Mouse (Mus musculus) liver, embryonic 12.5 days (tissue): Measurements from ENCODE around the gene Cgnl1. TPM values are rescaled to one million over a fixed set of nuclear protein-coding genes. Genes with fewer than 3 reads are reported as not detected.

ENCODE experiments used
- ATAC-seq: fragments of 200-750 bp; cut with Nextera tagmentation; 2 replicates; pipeline ENCODE4 v1.8.0; 2017; ENCODE audit warnings: moderate number of reproducible peaks, mild to moderate bottlenecking, moderate library complexity
- H3K27ac ChIP-seq: fragments of 300-500 bp; sonication (generic); 2 replicates; pipeline ENCODE4 v1.5.1; 2016; ENCODE audit warnings: mild to moderate bottlenecking
- H3K27me3 ChIP-seq: fragments of 300-500 bp; sonication (generic); replicated peaks from 2 replicates; pipeline ENCODE4 v1.6.1; 2016; ENCODE audit warnings: mild to moderate bottlenecking, moderate library complexity
- H3K36me3 ChIP-seq: fragments of 300-500 bp; sonication (generic); 2 replicates; pipeline ENCODE4 v1.6.1; 2016; ENCODE audit warnings: mild to moderate bottlenecking, moderate library complexity
- H3K4me1 ChIP-seq: fragments of 300-500 bp; sonication (generic); 2 replicates; pipeline ENCODE4 v1.6.1; 2016
- H3K4me2 ChIP-seq: fragments of 300-500 bp; sonication (generic); 2 replicates; pipeline ENCODE4 v1.6.1; 2016; ENCODE audit warnings: mild to moderate bottlenecking, moderate library complexity
- H3K4me3 ChIP-seq: fragments of 300-500 bp; sonication (generic); 2 replicates; pipeline ENCODE4 v1.5.1; 2016; ENCODE audit warnings: mild to moderate bottlenecking, moderate library complexity
- H3K9ac ChIP-seq: fragments of 300-500 bp; sonication (generic); 2 replicates; pipeline ENCODE4 v1.6.1; 2016; ENCODE audit warnings: mild to moderate bottlenecking, moderate library complexity
- H3K9me3 ChIP-seq: fragments of 300-500 bp; sonication (generic); replicated peaks from 2 replicates; pipeline ENCODE4 v1.6.1; 2016; ENCODE audit warnings: mild to moderate bottlenecking, moderate library complexity
- WGBS: fragments of 180-500 bp; shearing (Covaris S2); methylation state at CpG from one replicate; pipeline ENCODE4 v1.1.7; 2016; ENCODE audit not compliant: insufficient replicate concordance; 5-methylcytosine and 5-hydroxymethylcytosine counted together
- polyA plus RNA-seq: library from polyadenylated mRNA; unstranded; fragments of >200 nt; fragmentation: Nextera tagmentation; extraction: Ambion mirVana; gene quantifications from 2 replicates; pipeline ENCODE4 v1.2.1, GENCODE M21; 2016

The Cgnl1 gene
- polyA plus RNA-seq, 1 experiment from 2014 or later = 3.0 TPM

DNA sequence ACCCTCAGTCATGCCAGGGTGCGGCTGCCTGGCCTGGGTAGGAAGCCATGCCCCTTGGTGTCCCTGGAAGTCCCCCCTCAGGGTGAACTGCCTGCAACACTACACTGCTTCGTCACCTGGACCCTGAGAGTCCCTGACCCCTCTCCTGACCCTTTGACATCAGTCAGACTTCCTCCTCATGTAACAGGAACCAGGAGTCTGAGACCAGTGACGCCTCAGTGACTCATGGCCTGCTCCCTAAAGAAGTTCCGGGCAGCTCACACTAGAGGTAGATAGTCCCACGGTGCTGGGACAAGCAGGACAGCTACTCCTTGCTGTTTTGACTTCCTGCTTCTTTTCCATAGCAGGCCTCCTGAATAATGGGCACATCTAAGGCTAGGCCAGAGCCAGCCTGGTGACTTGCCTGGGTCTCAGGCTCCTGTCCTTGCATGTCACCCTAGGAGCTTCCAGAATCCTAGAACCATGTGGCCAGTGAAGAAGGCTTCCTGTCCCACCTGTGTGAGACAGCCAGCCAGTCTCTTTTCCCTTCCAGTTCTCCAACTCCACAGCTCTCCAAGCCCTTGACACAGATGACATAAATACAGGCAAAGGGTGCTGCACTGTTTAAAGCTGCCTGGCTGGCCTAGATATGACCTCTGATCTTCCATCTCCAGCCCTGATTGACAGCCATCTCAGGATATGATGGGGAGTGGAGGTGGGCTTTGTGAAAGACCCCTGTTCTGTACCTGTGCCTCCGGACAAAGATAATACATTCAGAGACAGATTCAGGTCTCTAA is 34.4 kb upstream of the Cgnl1 start:
- Histone ChIP-seq H3K27ac (no peak overlapping the region), H3K4me3 (no peak overlapping the region)

DNA sequence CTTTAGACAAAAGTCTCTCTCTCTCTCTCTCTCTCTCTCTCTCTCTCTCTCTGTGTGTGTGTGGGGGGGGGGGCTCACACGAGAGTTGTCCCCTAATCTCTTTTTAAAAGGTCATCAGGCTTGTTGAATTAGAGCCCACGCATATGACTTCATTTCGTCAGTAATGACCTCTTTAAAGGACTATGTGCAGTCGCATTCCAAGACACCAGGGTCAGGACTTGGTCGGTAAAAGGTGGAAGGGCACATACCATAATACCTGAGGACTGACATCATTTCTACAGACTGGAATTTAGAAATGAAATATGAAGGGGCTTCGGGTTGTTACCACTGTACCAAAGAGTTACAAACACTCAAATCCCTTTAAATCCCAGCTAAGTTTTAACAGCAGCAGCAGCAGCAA is 32.7 kb upstream of the Cgnl1 start:
- Histone ChIP-seq H3K4me3 (no peak overlapping the region), H3K9ac (no peak overlapping the region), H3K27ac (no peak overlapping the region), H3K27me3 (peaks cover 13% of the 10 kb centered on the region; the same call in 1 of the 2 replicates), H3K36me3 (no peaks in the 10 kb centered on the region), H3K4me1 (no peaks in the 10 kb centered on the region), H3K9me3 (no peaks in the 10 kb centered on the region), H3K4me2 (no peak overlapping the region)
- no peak for ATAC-seq
- 46% methylated on average over 6 of the region's 6 CpGs for WGBS

More for the DNA sequence above, 34.4 kb upstream of the Cgnl1 start:
- ATAC-seq = no peak
- no peaks in the 10 kb centered on the region for H3K36me3 ChIP-seq
- H3K4me2 ChIP-seq = no peak overlapping the region
- no peak overlapping the region for H3K9ac ChIP-seq
- H3K4me1 ChIP-seq = no peaks in the 10 kb centered on the region
- no peaks in the 10 kb centered on the region for H3K9me3 ChIP-seq
- peaks cover 17% of the 10 kb centered on the region; the same call in 1 of the 2 replicates for H3K27me3 ChIP-seq
- WGBS = 48% methylated on average over 6 of the region's 6 CpGs

DNA sequence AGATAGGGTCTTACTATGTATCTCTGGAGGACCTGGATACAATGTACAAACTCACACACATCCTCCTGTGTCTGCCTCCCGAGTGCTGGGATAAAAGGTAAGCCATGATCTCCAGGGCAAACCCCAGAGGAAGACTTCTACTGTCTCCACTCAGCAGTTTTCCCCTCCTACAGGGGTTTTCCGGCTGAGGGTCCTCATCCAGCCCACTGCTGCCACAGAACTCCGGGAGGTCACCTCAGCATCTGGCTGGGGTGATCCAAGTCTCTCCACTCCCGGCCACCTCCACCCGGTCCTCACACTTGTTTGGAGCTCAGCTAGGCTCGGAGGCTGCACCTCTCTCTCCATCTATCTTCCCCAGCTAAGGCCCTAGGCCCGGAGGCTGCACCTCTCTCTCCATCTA is 31.9 kb upstream of the Cgnl1 start:
- 55% methylated on average over 7 of the region's 7 CpGs for whole genome bisulfite sequencing
- H3K4me3 ChIP-seq = no peak overlapping the region
- H3K36me3 ChIP-seq = no peaks in the 10 kb centered on the region
- H3K27me3 ChIP-seq = 0 out of 2 replicates have a peak, but pooled peaks cover 9% of the 10 kb centered on the region
- no peaks in the 10 kb centered on the region for H3K9me3 ChIP-seq
- no peak overlapping the region for H3K9ac ChIP-seq
- no peak for ATAC-seq
- H3K4me2 ChIP-seq = no peak overlapping the region
- no peaks in the 10 kb centered on the region for H3K4me1 ChIP-seq
- no peak overlapping the region for H3K27ac ChIP-seq

DNA sequence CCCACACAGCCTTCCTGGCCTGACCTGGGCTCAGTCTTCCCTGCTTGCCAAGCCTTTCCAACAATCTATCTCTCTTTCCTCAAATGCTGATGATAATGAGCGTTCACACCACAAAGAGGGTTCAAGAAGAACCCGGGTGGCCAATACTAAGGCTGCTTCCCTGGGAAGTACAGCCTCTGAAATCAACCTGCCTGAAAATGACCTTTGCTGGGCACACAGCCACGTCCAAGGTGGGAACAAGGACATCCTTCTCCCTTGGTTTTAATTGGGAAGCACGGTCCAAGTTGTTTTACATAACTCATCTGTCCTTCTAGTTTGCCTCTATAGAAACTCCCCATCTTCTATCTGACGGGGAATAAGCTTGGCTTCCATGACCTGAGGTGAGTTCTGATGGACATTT is 28.2 kb upstream of the Cgnl1 start:
- ATAC-seq = no peak
- H3K36me3 ChIP-seq = no peaks in the 10 kb centered on the region
- WGBS = 71% methylated on average over 5 of the region's 5 CpGs
- no peak overlapping the region for H3K27ac ChIP-seq
- 0 out of 2 replicates have a peak, but pooled peaks cover 12% of the 10 kb centered on the region for H3K27me3 ChIP-seq
- no peaks in the 10 kb centered on the region for H3K9me3 ChIP-seq
- no peak overlapping the region for H3K4me2 ChIP-seq
- H3K9ac ChIP-seq = no peak overlapping the region
- no peaks in the 10 kb centered on the region for H3K4me1 ChIP-seq
- H3K4me3 ChIP-seq = no peak overlapping the region

DNA sequence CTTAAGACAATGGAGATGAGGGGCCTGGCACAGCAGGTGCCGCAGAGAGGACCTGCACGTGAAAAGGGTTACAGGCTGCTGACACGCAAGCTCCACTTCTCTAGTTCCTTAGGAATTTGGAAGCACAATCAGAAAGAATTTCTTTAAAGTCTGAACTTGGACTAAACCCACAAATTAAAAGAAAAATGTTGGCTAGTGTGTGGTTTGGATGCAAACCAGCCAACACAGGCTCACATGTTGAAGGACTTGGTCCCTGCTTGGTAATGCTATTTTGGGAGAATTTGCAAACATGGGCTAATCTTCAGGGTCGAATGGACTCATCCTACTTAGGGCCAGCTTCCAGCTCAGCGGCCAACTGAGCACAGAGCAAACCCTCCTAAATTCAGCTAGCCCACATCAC is 26.8 kb upstream of the Cgnl1 start:
- ATAC-seq = no peak
- Histone ChIP-seq H3K27ac (no peak overlapping the region), H3K9me3 (no peaks in the 10 kb centered on the region), H3K4me1 (no peaks in the 10 kb centered on the region), H3K27me3 (0 out of 2 replicates have a peak, but pooled peaks cover 9% of the 10 kb centered on the region), H3K36me3 (no peaks in the 10 kb centered on the region), H3K4me3 (no peak overlapping the region), H3K4me2 (no peak overlapping the region), H3K9ac (no peak overlapping the region)
- 58% methylated on average over 5 of the region's 5 CpGs for WGBS

DNA sequence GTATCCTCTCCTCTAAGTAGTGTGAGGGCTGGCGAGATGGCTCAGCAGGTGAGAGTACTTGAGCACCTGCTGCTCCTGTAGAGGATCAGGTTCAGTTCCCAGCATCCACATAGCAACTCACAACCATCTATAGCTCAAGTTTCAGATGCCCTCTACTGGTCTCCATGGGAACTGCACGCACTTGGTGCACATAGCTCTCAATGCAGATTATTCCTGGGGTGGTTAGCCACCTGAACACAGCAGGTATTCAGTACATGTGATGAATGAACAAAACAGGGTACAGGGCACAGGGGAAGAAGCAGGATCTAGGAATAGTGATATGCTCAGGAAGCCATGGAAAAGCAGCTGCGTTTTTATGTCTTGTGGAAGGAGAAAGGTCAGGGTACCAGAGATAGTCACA is 6.0 kb upstream of the Cgnl1 start:
- Histone ChIP-seq H3K9ac (no peak overlapping the region), H3K4me1 (no peaks in the 10 kb centered on the region), H3K27ac (no peak overlapping the region), H3K36me3 (no peaks in the 10 kb centered on the region), H3K27me3 (peaks cover 13% of the 10 kb centered on the region; the same call in 1 of the 2 replicates), H3K4me3 (no peak overlapping the region), H3K9me3 (peaks cover 2% of the 10 kb centered on the region; the same call in 1 of the 2 replicates), H3K4me2 (no peak overlapping the region)
- no peak for ATAC-seq
- WGBS = 77% methylated on average over 3 of the region's 3 CpGs

DNA sequence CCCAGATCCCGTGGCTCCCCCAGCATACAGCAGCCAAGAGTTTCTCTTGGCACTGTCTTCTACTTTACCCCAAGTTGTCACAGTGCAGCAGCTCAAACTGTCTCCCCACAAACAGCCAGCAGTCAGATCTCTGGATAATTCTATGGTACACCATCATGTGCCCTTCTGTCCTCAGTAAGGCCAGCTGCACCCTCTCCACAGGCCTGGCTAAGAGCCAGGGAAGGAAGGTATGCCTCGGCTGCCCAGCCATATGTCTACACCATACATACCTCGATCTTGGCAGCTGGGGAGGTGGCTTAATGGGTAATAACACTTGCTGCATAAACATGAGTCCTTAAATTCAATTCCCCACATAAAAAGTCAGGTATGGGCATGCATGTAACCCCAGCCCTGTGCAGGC is 4.9 kb upstream of the Cgnl1 start:
- H3K4me2 ChIP-seq = no peak overlapping the region
- no peak for ATAC-seq
- WGBS = 69% methylated on average over 3 of the region's 3 CpGs
- H3K9ac ChIP-seq = no peak overlapping the region
- no peak overlapping the region for H3K4me3 ChIP-seq
- H3K27me3 ChIP-seq = peaks cover 20% of the 10 kb centered on the region
- 0 out of 2 replicates have a peak, but pooled peaks cover 5% of the 10 kb centered on the region for H3K4me1 ChIP-seq
- H3K9me3 ChIP-seq = peaks cover 2% of the 10 kb centered on the region; the same call in 1 of the 2 replicates
- no peak overlapping the region for H3K27ac ChIP-seq
- no peaks in the 10 kb centered on the region for H3K36me3 ChIP-seq

DNA sequence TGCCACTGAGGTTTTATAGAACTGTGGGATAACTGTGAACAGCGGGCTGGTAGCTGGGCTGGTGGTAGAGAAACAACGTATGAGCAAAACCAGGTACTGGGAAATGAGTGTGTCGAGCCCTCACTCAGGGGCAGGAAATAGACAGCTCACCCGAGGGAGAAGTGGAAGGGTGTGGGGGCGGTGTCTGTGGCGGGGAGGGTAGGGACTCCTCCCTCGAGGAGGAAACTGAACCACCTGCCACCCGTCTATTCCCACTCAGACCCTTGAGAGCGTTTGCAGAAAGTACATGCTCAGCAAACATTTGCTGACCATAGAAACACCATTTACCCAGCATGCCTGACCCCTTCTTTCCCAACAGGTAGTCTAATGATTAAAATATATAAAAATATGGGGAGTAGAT is 2.2 kb upstream of the Cgnl1 start:
- Histone ChIP-seq H3K36me3 (no peaks in the 10 kb centered on the region), H3K9ac (no peak overlapping the region), H3K4me1 (0 out of 2 replicates have a peak, but pooled peaks cover 12% of the 10 kb centered on the region), H3K27ac (no peak overlapping the region), H3K9me3 (peaks cover 2% of the 10 kb centered on the region; the same call in 1 of the 2 replicates), H3K27me3 (peaks cover 48% of the 10 kb centered on the region), H3K4me2 (no peak overlapping the region), H3K4me3 (no peak overlapping the region)
- ATAC-seq = no peak
- 28% methylated on average over 9 of the region's 9 CpGs for WGBS

DNA sequence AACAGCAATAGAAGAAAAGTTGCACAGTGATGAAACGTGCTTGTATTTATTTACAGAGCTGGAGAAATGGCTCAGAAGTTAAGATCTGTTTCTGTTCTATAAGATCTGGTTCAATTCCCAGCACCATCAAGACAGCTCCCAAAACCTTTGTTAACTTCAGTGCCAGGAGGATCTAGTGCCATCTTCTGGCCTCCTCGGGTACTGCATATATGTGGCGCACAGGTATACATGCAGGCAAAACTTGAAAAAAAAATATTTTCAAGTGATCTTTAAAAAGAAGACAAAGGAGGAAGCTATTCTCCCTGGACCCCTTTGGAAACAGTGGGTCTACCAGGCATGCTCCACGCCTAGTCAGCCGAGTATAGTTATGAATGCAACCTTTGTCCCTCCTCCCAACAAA is 936 bp upstream of the Cgnl1 start:
- ATAC-seq = no peak
- Histone ChIP-seq H3K27me3 (peaks cover 53% of the 10 kb centered on the region), H3K4me2 (no peak overlapping the region), H3K9me3 (peaks cover 2% of the 10 kb centered on the region; the same call in 1 of the 2 replicates), H3K36me3 (no peaks in the 10 kb centered on the region), H3K9ac (no peak overlapping the region), H3K4me1 (0 out of 2 replicates have a peak, but pooled peaks cover 12% of the 10 kb centered on the region), H3K27ac (no peak overlapping the region), H3K4me3 (no peak overlapping the region)
- WGBS = 52% methylated on average over 5 of the region's 5 CpGs

DNA sequence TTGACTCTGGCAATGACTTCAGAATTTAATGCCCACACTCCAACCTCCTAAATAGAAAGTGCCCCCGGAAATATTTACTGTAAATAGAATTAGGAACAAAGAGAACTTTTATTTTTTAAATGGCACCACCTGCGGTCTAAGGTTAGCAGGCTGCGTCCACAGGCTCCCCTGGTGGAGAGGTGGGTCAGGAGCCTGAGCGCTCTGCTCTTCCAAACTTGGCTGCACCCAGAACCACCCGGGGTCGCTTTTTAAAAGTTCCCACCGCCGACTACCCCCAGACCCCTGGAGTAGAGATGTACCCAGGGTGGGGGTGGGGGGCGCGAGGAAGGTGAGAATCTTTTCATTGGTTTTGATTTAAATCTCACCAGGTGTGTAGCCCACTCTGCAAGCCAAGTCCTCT is 918 bp downstream of the Cgnl1 start:
- no peak overlapping the region for H3K27ac ChIP-seq
- WGBS = 3% methylated on average over 10 of the region's 10 CpGs
- H3K4me3 ChIP-seq = peak overlapping the region; percentile 60
- H3K4me2 ChIP-seq = peak overlapping the region; percentile 71
- ATAC-seq = no peak
- no peaks in the 10 kb centered on the region for H3K36me3 ChIP-seq
- no peaks in the 10 kb centered on the region for H3K9me3 ChIP-seq
- H3K9ac ChIP-seq = no peak overlapping the region
- 0 out of 2 replicates have a peak, but pooled peaks cover 12% of the 10 kb centered on the region for H3K4me1 ChIP-seq
- H3K27me3 ChIP-seq = peaks cover 53% of the 10 kb centered on the region

DNA sequence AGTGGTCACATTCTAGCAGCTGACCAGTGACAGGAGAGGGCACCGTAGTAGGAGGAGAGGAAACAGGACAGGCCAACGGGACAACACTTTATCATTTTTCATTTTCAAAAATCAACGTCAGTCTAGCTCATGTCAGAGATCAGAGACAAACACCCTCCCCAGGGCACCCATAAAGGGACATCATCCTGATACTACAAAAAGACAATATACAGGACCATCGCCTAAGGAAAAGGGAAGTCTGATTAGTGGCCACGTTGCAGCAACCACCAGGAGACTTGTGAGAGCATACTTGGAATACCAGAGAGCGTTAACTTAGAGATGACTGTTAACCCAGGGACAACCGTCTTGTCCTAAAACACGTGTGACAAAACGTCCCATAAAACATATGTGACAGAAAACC is 1.7 kb downstream of the Cgnl1 start:
- Histone ChIP-seq H3K36me3 (no peaks in the 10 kb centered on the region), H3K9me3 (no peaks in the 10 kb centered on the region), H3K4me2 (peak overlapping the region; percentile 71), H3K27me3 (peaks cover 53% of the 10 kb centered on the region), H3K4me3 (no peak overlapping the region), H3K4me1 (0 out of 2 replicates have a peak, but pooled peaks cover 14% of the 10 kb centered on the region), H3K27ac (no peak overlapping the region), H3K9ac (no peak overlapping the region)
- no peak for ATAC-seq
- WGBS = 19% methylated on average over 9 of the region's 9 CpGs

DNA sequence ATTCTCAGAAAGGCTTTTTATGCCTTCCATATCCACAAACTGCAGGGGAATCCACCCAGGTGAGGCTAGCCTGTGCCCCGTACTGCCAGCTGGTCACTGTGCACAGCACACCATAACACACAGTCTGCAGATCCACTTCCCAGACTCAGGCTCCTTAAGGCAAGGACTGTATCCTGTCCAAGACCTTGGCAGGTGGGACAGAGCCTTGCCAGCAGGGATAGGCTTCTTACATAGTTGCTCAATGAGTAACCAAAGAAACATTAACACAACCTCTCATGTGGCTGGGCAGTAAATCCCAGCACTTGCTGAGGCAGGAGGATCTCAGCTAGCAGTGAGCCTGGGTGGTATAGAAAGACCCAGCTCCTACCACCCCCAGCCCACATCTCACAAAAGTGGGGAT is 3.3 kb downstream of the Cgnl1 start:
- no peak overlapping the region for H3K9ac ChIP-seq
- H3K36me3 ChIP-seq = no peaks in the 10 kb centered on the region
- 0 out of 2 replicates have a peak, but pooled peaks cover 16% of the 10 kb centered on the region for H3K4me1 ChIP-seq
- H3K4me3 ChIP-seq = no peak overlapping the region
- no peak overlapping the region for H3K4me2 ChIP-seq
- H3K9me3 ChIP-seq = no peaks in the 10 kb centered on the region
- H3K27ac ChIP-seq = no peak overlapping the region
- no peak for ATAC-seq
- 91% methylated on average over 1 of the region's 1 CpGs for WGBS
- H3K27me3 ChIP-seq = peaks cover 47% of the 10 kb centered on the region
